Comparison of ENCODE assay signal across 15 mouse cellular contexts in the genomic region with DNA sequence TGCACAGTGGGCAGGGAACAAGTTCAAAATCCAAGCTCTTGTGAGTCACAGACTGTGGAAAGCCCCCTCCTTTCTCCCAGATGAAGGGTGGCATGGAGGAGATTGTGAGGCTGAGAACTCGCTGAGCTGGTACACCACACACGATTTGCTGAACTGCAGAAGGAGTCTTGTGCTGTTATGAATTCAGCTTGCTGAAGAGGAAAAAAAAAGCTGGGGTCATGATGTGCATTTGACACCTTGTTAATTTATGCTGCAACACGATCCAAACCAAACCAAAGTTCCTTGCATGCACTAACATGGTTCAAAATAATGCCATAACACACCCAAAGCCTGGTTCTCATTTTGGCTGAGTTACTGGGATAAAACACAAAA.
DNase-seq lines count a peak whose midpoint lies in the region; ATAC-seq lines count a peak whose summit lies in the region.
"Had no signal": no experiment of that assay in that cellular context is flagged by ENCODE, and none has a peak within 500 bp of the region (broad histone marks: within the 10 kb centered on the region; RNA-seq: fewer than 3 reads in every experiment).

No protein-coding gene starts in this region.

- no peaks in the 10 kb centered on the region for H3K4me1 ChIP-seq in embryonic facial prominence, embryonic 11.5 days (ENCODE audit: control insufficient read depth, insufficient read depth, low read length)
- H3K4me1 ChIP-seq in limb, embryonic 13.5 days = peaks cover 11% of the 10 kb centered on the region
- H3K4me1 ChIP-seq: liver, embryonic 13.5 days; stomach, embryonic 15.5 days had no signal

- H3K27ac ChIP-seq in embryonic facial prominence, embryonic 11.5 days (replicated peaks; ENCODE audit: low read depth, low read length) = 0 out of 2 replicates have a peak overlapping the region, but pooled peaks have one; percentile 52
- H3K27ac ChIP-seq in limb, embryonic 13.5 days = peak overlapping the region; percentile 69
- H3K27ac ChIP-seq: gastrocnemius, adult 2 months; liver, embryonic 13.5 days; stomach, embryonic 15.5 days had no signal

- 55% methylated on average over 3 of the region's 3 CpGs for WGBS in embryonic facial prominence, embryonic 11.5 days
- 26% methylated on average over 3 of the region's 3 CpGs for WGBS in limb, embryonic 13.5 days

- ATAC-seq in embryonic facial prominence, embryonic 11.5 days (replicated peaks; ENCODE audit: insufficient number of reproducible peaks, low FRiP score, low TSS enrichment, low read depth) = no peak
- ATAC-seq in limb, embryonic 13.5 days (ENCODE audit: low FRiP score, low read depth) = no peak; the same call in 1 of the 2 replicates

- peak; percentile 1 for DNase-seq in kidney, adult 9 months
- DNase-seq in kidney, adult 18-20 months = no peak
- DNase-seq in adipocyte (ENCODE audit: low spot score) = peak; percentile 28
- peak; percentile 38 for DNase-seq in embryonic facial prominence, embryonic 11.5 days (ENCODE audit: low spot score)
- DNase-seq in embryo, embryonic 11 days = no peak
- no peak for DNase-seq in spleen, adult 12 weeks (ENCODE audit: low spot score)
- DNase-seq: gastrocnemius, adult 2 months; heart, adult 18-20 months; liver, embryonic 13.5 days; lung, postnatal 14 days; retina, postnatal 1 day; spleen, adult 18-20 months had no signal

- H3K27me3 ChIP-seq in embryonic facial prominence, embryonic 11.5 days (ENCODE audit: control insufficient read depth, insufficient read depth, low read length) = no peaks in the 10 kb centered on the region
- H3K27me3 ChIP-seq in limb, embryonic 13.5 days = no peaks in the 10 kb centered on the region
- H3K27me3 ChIP-seq: CH12.LX; liver, embryonic 13.5 days; stomach, embryonic 15.5 days had no signal

- no peak overlapping the region for H3K4me3 ChIP-seq in embryonic facial prominence, embryonic 11.5 days (ENCODE audit: low read depth, low read length)
- H3K4me3 ChIP-seq in limb, embryonic 13.5 days = no peak overlapping the region
- H3K4me3 ChIP-seq: gastrocnemius, adult 2 months; liver, embryonic 13.5 days; stomach, embryonic 15.5 days had no signal

- H3K36me3 ChIP-seq in embryonic facial prominence, embryonic 11.5 days (replicated peaks; ENCODE audit: control insufficient read depth, insufficient read depth, low read depth, low read length) = no peaks in the 10 kb centered on the region
- H3K36me3 ChIP-seq in limb, embryonic 13.5 days = no peaks in the 10 kb centered on the region
- H3K36me3 ChIP-seq: liver, embryonic 13.5 days; stomach, embryonic 15.5 days had no signal

- H3K9ac ChIP-seq in embryonic facial prominence, embryonic 11.5 days (replicated peaks; ENCODE audit: low read length) = no peak overlapping the region
- no peak overlapping the region for H3K9ac ChIP-seq in limb, embryonic 13.5 days
- H3K9ac ChIP-seq: liver, embryonic 13.5 days; stomach, embryonic 15.5 days had no signal

- H3K9me3 ChIP-seq in embryonic facial prominence, embryonic 11.5 days (replicated peaks; ENCODE audit: control insufficient read depth, low read length) = no peaks in the 10 kb centered on the region
- H3K9me3 ChIP-seq in limb, embryonic 13.5 days = no peaks in the 10 kb centered on the region
- H3K9me3 ChIP-seq: liver, embryonic 13.5 days; stomach, embryonic 15.5 days had no signal

- H3K4me2 ChIP-seq in embryonic facial prominence, embryonic 11.5 days (ENCODE audit: low read depth, low read length) = no peak overlapping the region; the same call in 1 of the 2 replicates
- peak overlapping the region; percentile 30; the same call in 1 of the 2 replicates for H3K4me2 ChIP-seq in limb, embryonic 13.5 days (replicated peaks)
- H3K4me2 ChIP-seq: liver, embryonic 13.5 days; stomach, embryonic 15.5 days had no signal

Comparison
In these comparisons a context has a peak if more than half of its experiments do, and no peak if none do; other contexts are left out.
1. DNase-seq: peak in kidney, adult 9 months (single experiment), adipocyte (single experiment) and embryonic facial prominence, embryonic 11.5 days (single experiment); none in kidney, adult 18-20 months (single experiment), embryo, embryonic 11 days (single experiment) and spleen, adult 12 weeks (single experiment).